Mouse (Mus musculus): ENCODE data around the gene Idh3b.

DNA sequence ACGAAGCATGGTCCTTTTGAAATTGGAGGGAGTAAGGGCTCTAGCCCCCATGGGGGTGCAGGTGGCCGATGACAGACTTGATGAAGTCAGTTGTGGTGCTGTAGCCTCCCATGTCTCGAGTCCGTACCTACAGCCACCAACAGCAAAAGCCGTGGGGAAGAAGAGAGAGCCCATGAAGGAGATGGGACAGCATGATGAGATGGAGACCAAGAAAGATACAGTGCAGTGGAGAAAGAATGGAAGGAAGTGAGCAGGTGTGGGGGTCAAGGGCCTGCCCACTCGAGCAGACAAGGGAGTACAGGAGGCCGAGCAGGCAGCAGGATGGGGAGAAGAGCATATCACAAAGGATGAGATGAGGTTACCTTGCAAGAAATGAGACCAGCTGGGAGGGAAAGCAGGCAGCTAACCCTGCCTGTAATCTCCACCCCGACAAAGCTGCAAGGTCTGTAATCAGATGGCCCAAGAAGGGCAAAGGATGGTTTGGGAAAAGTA is 4.7 kb downstream of the Idh3b start:
- TF ChIP-seq GATA1 (IDR thresholded peaks at IDR 0.05; ENCODE audit: low read length) (no peak), TAL1 (IDR thresholded peaks at IDR 0.05; ENCODE audit: low read length) (no peak)

All from erythroblast, embryonic 14.5 days (primary cell).